Mouse (Mus musculus) olfactory bulb, adult 2 months (tissue): ENCODE data around the gene Gsta4.

Experiments used
- CTCF ChIP-seq: fragments of 200-500 bp; IDR thresholded peaks from 2 replicates; pipeline ENCODE4 v1.5.1; 2012; ENCODE audit warnings: low read depth, mild to moderate bottlenecking, low read length, moderate library complexity; ENCODE audit not compliant: insufficient read depth
- POLR2A ChIP-seq: fragments of 200-500 bp; IDR thresholded peaks from 2 replicates; pipeline ENCODE4 v1.6.1; 2012; ENCODE audit warnings: mild to moderate bottlenecking, low read depth, low read length, moderate library complexity; ENCODE audit not compliant: insufficient read depth

DNA sequence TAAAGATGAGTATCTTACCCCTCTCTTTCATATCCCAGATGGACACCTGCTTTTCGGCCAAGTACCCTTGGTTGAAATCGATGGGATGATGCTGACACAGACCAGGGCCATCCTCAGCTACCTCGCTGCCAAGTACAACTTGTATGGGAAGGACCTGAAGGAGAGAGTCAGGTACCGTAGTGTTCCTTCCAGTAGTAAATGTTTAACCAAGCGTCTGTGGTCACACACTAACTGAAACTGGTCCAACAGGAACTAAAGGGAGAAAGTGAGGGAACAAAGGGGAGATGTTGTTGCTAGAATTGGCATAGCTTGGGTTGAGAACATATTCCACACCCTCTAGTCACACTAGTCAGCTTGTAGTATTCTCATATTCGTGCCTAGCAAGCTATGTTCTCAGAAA, 21.6 kb downstream of the Gsta4 start:
- no peak for TF ChIP-seq POLR2A
- no peak for TF ChIP-seq CTCF
